Mouse (Mus musculus) forebrain, embryonic 12.5 days (tissue): ENCODE data around the gene Zmynd10. TPM values are rescaled to one million over a fixed set of nuclear protein-coding genes. Genes with fewer than 3 reads are reported as not detected.

ENCODE experiments used
- ATAC-seq: fragments of 200-750 bp; cut with Nextera tagmentation; 2 replicates; pipeline ENCODE4 v1.8.0; 2017; ENCODE audit warnings: moderate TSS enrichment; ENCODE audit not compliant: low FRiP score
- H3K27ac ChIP-seq: fragments of 300-500 bp; sonication (generic); 2 replicates; pipeline ENCODE4 v1.5.1; 2016; ENCODE audit warnings: mild to moderate bottlenecking
- H3K27me3 ChIP-seq: fragments of 300-500 bp; sonication (generic); 2 replicates; pipeline ENCODE4 v1.6.1; 2016; ENCODE audit warnings: mild to moderate bottlenecking
- H3K36me3 ChIP-seq: fragments of 300-500 bp; sonication (generic); replicated peaks from 2 replicates; pipeline ENCODE4 v1.6.1; 2016; ENCODE audit warnings: mild to moderate bottlenecking
- H3K4me1 ChIP-seq: fragments of 300-500 bp; sonication (generic); 2 replicates; pipeline ENCODE4 v1.6.1; 2016
- H3K4me2 ChIP-seq: fragments of 300-500 bp; sonication (generic); 2 replicates; pipeline ENCODE4 v1.6.1; 2016; ENCODE audit warnings: mild to moderate bottlenecking, moderate library complexity
- H3K4me3 ChIP-seq: fragments of 300-500 bp; sonication (generic); replicated peaks from 2 replicates; pipeline ENCODE4 v1.5.1; 2016; ENCODE audit warnings: mild to moderate bottlenecking
- H3K9ac ChIP-seq: fragments of 300-500 bp; sonication (generic); 2 replicates; pipeline ENCODE4 v1.6.1; 2016; ENCODE audit warnings: mild to moderate bottlenecking
- H3K9me3 ChIP-seq: fragments of 300-500 bp; sonication (generic); 2 replicates; pipeline ENCODE4 v1.6.1; 2016
- WGBS: fragments of 180-500 bp; shearing (Covaris S2); methylation state at CpG from one replicate; pipeline ENCODE4 v1.1.7; 2016; 5-methylcytosine and 5-hydroxymethylcytosine counted together
- polyA plus RNA-seq: library from polyadenylated mRNA; unstranded; fragments of >200 nt; fragmentation: Nextera tagmentation; extraction: Ambion mirVana; gene quantifications from 2 replicates; pipeline ENCODE4 v1.2.1, GENCODE M21; 2016

Gene Zmynd10
- polyA plus RNA-seq, 1 experiment from 2014 or later, result 2.2 TPM

DNA sequence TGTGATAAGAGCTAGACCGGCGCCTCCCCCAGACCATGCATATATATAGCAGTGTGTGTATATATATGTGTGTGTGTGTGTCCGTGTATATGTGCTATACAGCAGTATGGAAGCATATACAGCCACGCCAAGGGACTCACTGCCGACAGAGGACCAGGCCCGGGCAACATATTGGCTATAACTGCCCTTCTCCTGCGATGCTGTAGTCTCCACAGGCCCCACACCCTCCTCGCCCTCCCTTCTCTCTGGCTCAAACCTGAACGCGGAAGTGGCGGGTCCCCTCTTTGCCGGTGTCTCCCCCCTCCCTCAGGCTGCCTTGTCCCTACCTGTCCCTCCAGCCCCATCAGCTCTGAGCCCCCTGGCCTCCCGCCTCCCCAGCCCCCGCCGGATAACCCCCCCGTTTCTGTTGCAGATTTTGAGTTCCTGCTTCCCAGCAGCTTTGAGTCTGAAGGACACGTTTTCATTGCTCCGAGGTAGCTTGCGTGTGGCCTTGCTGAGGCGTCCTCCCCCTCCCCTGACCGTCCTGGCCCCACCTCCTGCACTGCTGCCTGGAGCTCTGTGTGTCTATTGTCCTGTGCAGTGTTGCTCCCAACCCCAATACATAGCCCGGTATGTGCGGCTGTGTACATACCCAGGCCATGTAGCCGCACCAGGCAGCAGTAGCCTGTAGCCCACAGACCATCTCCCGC lies 25.2 kb upstream of the Zmynd10 start:
- peak; percentile 45; the same call in 1 of the 2 replicates for ATAC-seq
- Histone ChIP-seq H3K27ac (no peak overlapping the region), H3K4me3 (0 out of 2 replicates have a peak overlapping the region, but pooled peaks have one; percentile 4), H3K4me1 (peaks cover 36% of the 10 kb centered on the region), H3K9me3 (no peaks in the 10 kb centered on the region), H3K4me2 (peak overlapping the region; percentile 44), H3K36me3 (no peaks in the 10 kb centered on the region), H3K9ac (peak overlapping the region; percentile 12), H3K27me3 (peaks cover 32% of the 10 kb centered on the region)
- 20% methylated on average over 24 of the region's 25 CpGs for WGBS

- Histone ChIP-seq H3K4me1 (peaks cover 41% of the 10 kb centered on the region), H3K4me2 (peak overlapping the region; percentile 44; the same call in 1 of the 2 replicates), H3K27me3 (peaks cover 37% of the 10 kb centered on the region), H3K9ac (peak overlapping the region; percentile 12), H3K4me3 (no peak overlapping the region), H3K27ac (no peak overlapping the region), H3K36me3 (no peaks in the 10 kb centered on the region), H3K9me3 (no peaks in the 10 kb centered on the region)
- ATAC-seq, result peak; percentile 1; the same call in 1 of the 2 replicates
- WGBS, result 39% methylated on average over 2 of the region's 2 CpGs
These were observed 24.7 kb upstream of the Zmynd10 start for GRCm38 (mm10) chr9:107522400-107522711.

- no peaks in the 10 kb centered on the region for H3K36me3 ChIP-seq
- H3K27ac ChIP-seq, result no peak overlapping the region
- 5% methylated on average over 40 of the region's 44 CpGs for WGBS
- peak overlapping the region; percentile 55 for H3K4me2 ChIP-seq
- peaks cover 59% of the 10 kb centered on the region for H3K27me3 ChIP-seq
- H3K4me1 ChIP-seq, result peaks cover 27% of the 10 kb centered on the region
- ATAC-seq, result peak; percentile 63
- H3K9me3 ChIP-seq, result no peaks in the 10 kb centered on the region
- H3K9ac ChIP-seq, result no peak overlapping the region
- H3K4me3 ChIP-seq, result peak overlapping the region; percentile 37
These were observed 20.7 kb upstream of the Zmynd10 start for GRCm38 (mm10) chr9:107526198-107527026.

DNA sequence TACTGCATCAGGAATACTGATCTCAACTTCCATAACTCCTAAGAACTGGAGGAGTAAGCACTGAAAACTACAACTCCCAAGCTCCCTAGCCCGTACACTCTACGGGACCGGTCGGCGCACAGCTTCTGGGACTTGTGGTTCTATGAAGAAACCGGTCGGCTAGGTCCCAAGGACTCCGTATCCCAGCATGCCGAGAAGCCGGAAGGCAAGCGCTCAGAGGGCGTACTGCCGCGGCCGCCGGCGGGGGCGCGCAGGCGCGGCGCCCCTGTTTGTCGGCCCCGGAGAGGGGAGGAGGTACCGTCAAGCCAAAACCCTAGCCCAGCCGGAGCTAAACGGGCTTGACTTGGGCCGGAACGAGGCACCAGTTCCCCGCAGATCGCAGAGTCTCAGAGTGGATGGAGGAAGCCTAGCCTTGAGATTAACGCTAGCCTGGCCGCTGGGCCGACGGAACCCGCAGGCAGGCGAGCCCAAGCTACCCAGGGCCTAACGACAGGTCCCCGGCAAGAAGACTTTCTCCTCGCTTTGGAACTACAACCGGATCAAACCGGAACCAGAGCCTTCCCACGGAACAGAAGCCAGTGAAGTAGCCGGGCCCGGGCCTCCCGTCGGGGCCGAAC lies 13.2 kb upstream of the Zmynd10 start, which contains the start of gene Tmem115:
TSS of gene Tmem115 (plus strand) at position 155 of the 617 bp plus-strand sequence.
- H3K36me3 ChIP-seq, result peaks cover 17% of the 10 kb centered on the region
- peak within 1 kb of the TSS; percentile 79 for H3K4me3 ChIP-seq
- H3K4me2 ChIP-seq, result peak within 1 kb of the TSS; percentile 100
- H3K9me3 ChIP-seq, result no peaks in the 10 kb centered on the region
- H3K27ac ChIP-seq, result peak within 1 kb of the TSS; percentile 33
- peak; percentile 98 for ATAC-seq
- H3K27me3 ChIP-seq, result peaks cover 11% of the 10 kb centered on the region; the same call in 1 of the 2 replicates
- under 1% methylated on average over 47 of the region's 48 CpGs for WGBS
- peak within 1 kb of the TSS; percentile 88 for H3K9ac ChIP-seq
- H3K4me1 ChIP-seq, result peaks cover 34% of the 10 kb centered on the region

DNA sequence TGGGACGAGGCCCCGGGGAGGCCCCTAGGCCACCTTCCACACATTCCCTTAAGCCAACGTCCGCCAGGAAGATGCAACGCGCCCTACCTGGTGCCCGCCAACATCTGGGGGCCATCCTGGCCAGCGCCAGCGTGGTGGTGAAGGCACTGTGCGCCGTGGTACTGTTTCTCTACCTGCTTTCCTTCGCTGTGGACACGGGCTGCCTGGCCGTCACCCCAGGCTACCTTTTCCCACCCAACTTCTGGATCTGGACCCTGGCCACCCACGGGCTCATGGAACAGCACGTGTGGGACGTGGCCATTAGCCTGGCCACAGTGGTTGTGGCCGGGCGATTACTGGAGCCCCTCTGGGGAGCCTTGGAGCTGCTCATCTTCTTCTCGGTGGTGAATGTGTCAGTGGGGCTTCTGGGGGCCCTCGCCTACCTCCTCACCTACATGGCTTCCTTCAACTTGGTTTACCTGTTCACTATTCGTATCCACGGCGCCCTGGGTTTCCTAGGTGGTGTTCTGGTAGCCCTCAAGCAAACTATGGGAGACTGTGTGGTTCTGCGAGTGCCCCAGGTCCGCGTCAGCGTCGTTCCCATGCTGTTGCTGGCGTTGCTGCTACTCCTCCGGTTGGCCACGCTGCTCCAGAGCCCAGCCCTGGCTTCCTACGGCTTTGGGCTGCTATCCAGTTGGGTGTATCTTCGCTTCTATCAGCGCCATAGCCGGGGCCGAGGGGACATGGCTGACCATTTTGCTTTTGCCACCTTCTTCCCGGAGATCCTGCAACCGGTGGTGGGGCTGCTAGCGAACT lies 12.5 kb upstream of the Zmynd10 start:
- peak overlapping the region; percentile 88 for H3K9ac ChIP-seq
- WGBS, result under 1% methylated on average over 40 of the region's 40 CpGs
- ATAC-seq, result no peak; the same call in none of the 2 replicates
- H3K9me3 ChIP-seq, result no peaks in the 10 kb centered on the region
- peak overlapping the region; percentile 33 for H3K27ac ChIP-seq
- peaks cover 34% of the 10 kb centered on the region for H3K4me1 ChIP-seq
- H3K4me2 ChIP-seq, result peak overlapping the region; percentile 100
- peak overlapping the region; percentile 79 for H3K4me3 ChIP-seq
- H3K27me3 ChIP-seq, result 0 out of 2 replicates have a peak, but pooled peaks cover 8% of the 10 kb centered on the region
- peaks cover 24% of the 10 kb centered on the region for H3K36me3 ChIP-seq

GRCm38 (mm10) chr9:107538231-107538630 lies 8.9 kb upstream of the Zmynd10 start:
- no peaks in the 10 kb centered on the region for H3K9me3 ChIP-seq
- 96% methylated on average over 7 of the region's 7 CpGs for WGBS
- H3K27ac ChIP-seq, result no peak overlapping the region
- H3K4me3 ChIP-seq, result no peak overlapping the region
- no peaks in the 10 kb centered on the region for H3K27me3 ChIP-seq
- H3K4me1 ChIP-seq, result peaks cover 57% of the 10 kb centered on the region
- no peak for ATAC-seq
- H3K4me2 ChIP-seq, result no peak overlapping the region
- peaks cover 33% of the 10 kb centered on the region for H3K36me3 ChIP-seq
- no peak overlapping the region for H3K9ac ChIP-seq

GRCm38 (mm10) chr9:107538711-107539110 lies 8.4 kb upstream of the Zmynd10 start:
- Histone ChIP-seq H3K36me3 (peaks cover 36% of the 10 kb centered on the region), H3K27ac (no peak overlapping the region), H3K4me1 (peaks cover 57% of the 10 kb centered on the region), H3K4me2 (no peak overlapping the region), H3K27me3 (no peaks in the 10 kb centered on the region), H3K9me3 (no peaks in the 10 kb centered on the region), H3K4me3 (no peak overlapping the region), H3K9ac (no peak overlapping the region)
- 91% methylated on average over 3 of the region's 3 CpGs for WGBS
- ATAC-seq, result no peak

- Histone ChIP-seq H3K9ac (no peak overlapping the region), H3K36me3 (peaks cover 49% of the 10 kb centered on the region), H3K27ac (no peak overlapping the region), H3K27me3 (no peaks in the 10 kb centered on the region), H3K9me3 (no peaks in the 10 kb centered on the region), H3K4me3 (no peak overlapping the region), H3K4me2 (no peak overlapping the region), H3K4me1 (peaks cover 52% of the 10 kb centered on the region)
- no peak for ATAC-seq
- 91% methylated on average over 8 of the region's 8 CpGs for WGBS
These were observed 7.2 kb upstream of the Zmynd10 start for GRCm38 (mm10) chr9:107539940-107540339.

GRCm38 (mm10) chr9:107540420-107540819 lies 6.7 kb upstream of the Zmynd10 start:
- peaks cover 48% of the 10 kb centered on the region for H3K4me1 ChIP-seq
- no peaks in the 10 kb centered on the region for H3K9me3 ChIP-seq
- no peak overlapping the region for H3K4me3 ChIP-seq
- no peak overlapping the region for H3K4me2 ChIP-seq
- H3K27me3 ChIP-seq, result no peaks in the 10 kb centered on the region
- ATAC-seq, result no peak
- H3K9ac ChIP-seq, result no peak overlapping the region
- H3K36me3 ChIP-seq, result peaks cover 49% of the 10 kb centered on the region
- H3K27ac ChIP-seq, result no peak overlapping the region
- WGBS, result 80% methylated on average over 4 of the region's 4 CpGs

GRCm38 (mm10) chr9:107541005-107541404 lies 6.1 kb upstream of the Zmynd10 start:
- H3K27ac ChIP-seq, result no peak overlapping the region
- peak overlapping the region; percentile 65 for H3K4me3 ChIP-seq
- H3K27me3 ChIP-seq, result no peaks in the 10 kb centered on the region
- no peak for ATAC-seq
- no peaks in the 10 kb centered on the region for H3K9me3 ChIP-seq
- peaks cover 42% of the 10 kb centered on the region for H3K4me1 ChIP-seq
- 37% methylated on average over 10 of the region's 10 CpGs for WGBS
- 0 out of 2 replicates have a peak overlapping the region, but pooled peaks have one; percentile 74 for H3K9ac ChIP-seq
- H3K36me3 ChIP-seq, result peaks cover 49% of the 10 kb centered on the region
- peak overlapping the region; percentile 94 for H3K4me2 ChIP-seq

DNA sequence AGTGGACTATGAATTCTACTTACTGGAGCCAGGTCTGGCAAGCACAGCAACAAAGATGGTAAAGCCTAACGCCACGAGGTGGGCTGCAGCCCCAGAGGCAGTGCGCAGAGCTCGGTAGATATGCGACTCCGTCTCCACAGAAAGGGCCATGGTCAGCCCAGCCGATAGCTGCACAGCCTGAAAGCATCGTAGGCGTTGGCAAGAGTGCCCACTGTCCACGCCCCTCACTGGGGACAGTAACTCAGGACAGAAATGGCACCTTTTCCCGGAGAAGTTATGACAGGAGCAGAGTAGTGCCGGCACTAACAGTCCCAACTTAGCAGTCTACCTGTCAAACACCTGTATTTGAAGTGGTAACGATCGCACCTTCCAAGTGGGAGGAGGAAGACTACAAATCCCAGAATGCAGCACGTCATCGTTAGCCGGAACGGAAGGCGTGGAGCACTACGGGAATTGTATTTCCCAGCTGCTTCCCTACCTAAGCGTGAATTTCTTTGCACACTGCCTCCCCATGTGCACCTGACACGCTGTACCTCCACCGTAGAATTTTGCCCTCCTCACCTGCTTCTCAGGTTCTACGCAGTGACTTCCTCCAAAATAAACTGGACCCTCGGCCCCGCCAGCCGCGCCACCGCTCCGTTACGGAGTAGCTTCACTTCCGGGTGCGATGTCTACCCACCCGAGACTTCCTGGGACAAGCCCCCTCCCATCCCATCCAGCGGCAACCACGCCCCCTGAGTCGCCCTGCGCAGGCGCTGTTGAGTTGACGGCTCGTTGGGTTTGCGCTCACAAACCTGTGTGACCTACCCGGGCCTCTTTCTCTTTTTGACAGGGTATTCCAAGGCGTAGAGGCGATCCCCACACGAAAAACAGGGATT lies 5.4 kb upstream of the Zmynd10 start, which contains the start of the genes Cyb561d2 and Nprl2:
TSS of gene Cyb561d2 (minus strand) at position 720 of the 878 bp plus-strand sequence.
TSS of gene Nprl2 (plus strand) at position 753 of the 878 bp plus-strand sequence.
- Histone ChIP-seq H3K4me1 (peaks cover 41% of the 10 kb centered on the region), H3K27ac (peak within 1 kb of the TSS; percentile 31; the same call in 1 of the 2 replicates)

More for the DNA sequence above, 5.4 kb upstream of the Zmynd10 start, which contains the start of the genes Cyb561d2 and Nprl2:
- WGBS, result 1% methylated on average over 46 of the region's 46 CpGs
- H3K4me3 ChIP-seq, result peak within 1 kb of the TSS; percentile 65
- no peaks in the 10 kb centered on the region for H3K9me3 ChIP-seq
- H3K4me2 ChIP-seq, result peak within 1 kb of the TSS; percentile 94
- ATAC-seq, result peak; percentile 90
- H3K36me3 ChIP-seq, result peaks cover 49% of the 10 kb centered on the region
- peak within 1 kb of the TSS; percentile 74 for H3K9ac ChIP-seq
- no peaks in the 10 kb centered on the region for H3K27me3 ChIP-seq
